Mouse (Mus musculus): ENCODE data around the gene Nedd9.

- TF ChIP-seq MAFK (IDR thresholded peaks at IDR 0.05; ENCODE audit: insufficient read depth, low read depth, low read length) (no peak), ZC3H11A (IDR thresholded peaks at IDR 0.05; ENCODE audit: borderline replicate concordance, low read depth, low read length) (no peak), CHD2 (IDR thresholded peaks at IDR 0.05; ENCODE audit: low read depth, low read length) (no peak), HCFC1 (IDR thresholded peaks at IDR 0.05; ENCODE audit: borderline replicate concordance, insufficient read depth, low read length) (no peak), ZNF384 (IDR thresholded peaks at IDR 0.05; ENCODE audit: low read depth, low read length) (no peak)
Measured at GRCm38 (mm10) chr13:41468277-41468676, 18.9 kb downstream of the Nedd9 start.

All from ES-E14 (cell line).